Mouse (Mus musculus) frontal cortex, postnatal 10 days (tissue): ENCODE measurements around the gene Hesx1.
A peak's percentile ranks its signal among the peaks of the same experiment; 100 is the strongest.

Experiments
- DNase-seq, 2 experiments: peaks; one replicate each; pipeline ENCODE4 v3.0.0; 2022; ENCODE audit warnings: low spot score in 2 of 2, mixed read lengths in 1 of 2

The Hesx1 gene

DNA sequence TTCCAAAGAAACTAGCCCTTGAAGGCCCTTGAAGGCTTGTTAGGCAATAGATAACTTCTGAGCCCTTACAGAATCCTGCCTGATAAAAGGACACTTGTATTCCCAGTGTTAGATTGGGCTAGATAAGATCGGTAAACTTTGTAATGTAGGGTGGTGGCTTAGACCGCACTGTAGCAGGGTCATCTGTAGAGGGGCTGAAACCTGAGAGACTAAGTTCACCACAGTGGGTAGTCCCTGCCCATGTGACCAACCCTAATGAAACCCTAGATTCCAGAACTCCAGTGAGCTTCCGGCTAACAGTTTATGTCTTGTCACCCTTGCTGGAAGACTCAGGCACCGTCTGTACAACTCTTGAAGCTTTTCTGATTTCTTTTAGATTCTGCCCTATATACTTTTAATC, 19.4 kb downstream of the Hesx1 start:
- DNase-seq = no peak

DNA sequence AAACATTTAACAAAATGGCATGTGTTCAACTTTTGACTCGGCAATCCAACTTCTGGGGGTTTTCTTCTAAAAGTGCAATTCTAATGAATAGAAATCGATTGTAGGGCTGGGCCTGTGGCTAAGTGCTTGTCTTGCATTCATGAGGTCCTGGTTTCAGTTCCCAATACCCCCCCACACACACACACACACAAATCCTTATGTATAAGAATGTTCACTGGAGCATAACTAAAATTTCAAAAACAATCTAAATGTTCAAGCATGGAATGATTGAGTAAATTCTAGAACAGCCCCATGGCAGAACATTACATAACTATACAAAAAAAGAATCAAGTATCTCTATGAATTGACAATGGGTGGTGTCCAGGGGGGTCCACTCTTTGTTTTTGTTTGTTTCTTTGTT, 23.7 kb downstream of the Hesx1 start:
- no peak for DNase-seq

DNA sequence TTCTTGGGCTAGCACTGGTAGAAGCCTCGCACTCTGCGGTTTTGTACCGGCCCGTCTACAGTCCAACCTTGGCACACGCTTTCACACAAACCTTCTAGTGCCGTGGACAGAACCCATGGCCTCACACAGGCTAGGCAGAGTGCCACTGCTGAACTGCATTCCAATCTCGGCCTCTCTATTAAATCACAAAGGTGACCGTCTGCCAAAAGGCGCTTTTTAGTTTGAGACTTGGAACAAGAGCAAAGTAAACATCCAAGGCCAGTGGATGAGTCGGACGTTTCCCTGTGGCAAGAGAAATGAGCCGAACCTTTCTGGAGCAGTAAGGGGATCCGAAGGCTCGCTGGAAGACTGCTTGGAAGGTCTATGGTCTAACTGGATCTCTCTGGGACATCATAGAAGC, 25.6 kb downstream of the Hesx1 start:
- DNase-seq = no peak

DNA sequence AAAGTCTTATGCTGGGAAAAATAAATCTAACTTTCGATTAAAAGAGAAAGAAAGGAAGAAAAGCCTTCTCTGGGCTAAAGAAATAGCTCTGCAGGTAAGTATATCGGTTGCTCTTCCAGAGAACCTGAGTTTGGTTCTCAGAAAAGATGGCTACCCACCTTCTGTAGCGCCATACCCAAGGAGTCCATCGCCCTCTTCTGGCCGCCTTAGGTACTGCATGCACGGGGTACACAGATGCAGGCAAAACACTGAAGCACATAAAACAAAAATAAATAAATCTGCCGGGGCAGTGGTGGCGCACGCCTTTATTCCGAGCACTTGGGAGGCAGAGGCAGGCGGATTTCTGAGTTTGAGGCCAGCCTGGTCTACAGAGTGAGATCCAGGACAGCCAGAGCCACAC, 28.7 kb downstream of the Hesx1 start:
- no peak for DNase-seq

DNA sequence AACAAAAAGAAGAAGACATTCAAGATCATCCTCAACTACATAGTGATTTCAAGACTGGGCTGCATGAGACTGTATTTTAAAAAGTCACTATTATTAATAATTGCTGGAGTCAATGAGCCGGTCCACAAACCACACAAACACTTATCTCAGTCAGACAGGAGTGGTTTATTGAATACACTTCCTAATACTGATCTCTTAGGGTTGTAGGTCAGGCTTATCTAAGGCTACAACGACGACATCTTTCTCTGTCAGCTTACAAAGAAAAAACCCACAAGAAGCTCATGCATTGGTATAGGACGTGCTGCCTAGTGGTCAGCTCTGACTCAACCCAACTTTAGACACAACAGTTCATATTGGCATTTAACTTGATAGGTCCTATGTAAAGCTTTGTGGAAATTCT, 30.4 kb downstream of the Hesx1 start:
- DNase-seq = no peak

DNA sequence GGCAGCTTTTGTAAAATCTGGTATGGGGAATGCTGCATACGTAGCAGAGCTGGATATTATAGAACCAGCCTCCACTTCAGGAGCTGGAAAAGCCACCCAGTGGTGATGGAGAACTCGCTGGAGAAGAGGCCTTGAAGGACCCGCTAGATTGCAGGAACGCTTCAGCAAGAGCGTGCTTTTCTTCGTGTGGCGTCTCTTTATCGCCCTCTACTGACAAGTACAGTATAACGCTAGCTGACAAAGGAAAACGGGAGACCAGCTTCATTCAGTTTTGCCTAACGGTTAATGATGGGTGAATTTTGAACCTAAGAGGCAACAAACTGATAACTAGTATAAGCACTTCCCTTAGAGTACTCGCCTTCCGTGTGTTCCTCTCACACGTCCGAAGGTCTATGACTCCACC, 35.6 kb downstream of the Hesx1 start:
- DNase-seq = peak; percentile 37 to 39

DNA sequence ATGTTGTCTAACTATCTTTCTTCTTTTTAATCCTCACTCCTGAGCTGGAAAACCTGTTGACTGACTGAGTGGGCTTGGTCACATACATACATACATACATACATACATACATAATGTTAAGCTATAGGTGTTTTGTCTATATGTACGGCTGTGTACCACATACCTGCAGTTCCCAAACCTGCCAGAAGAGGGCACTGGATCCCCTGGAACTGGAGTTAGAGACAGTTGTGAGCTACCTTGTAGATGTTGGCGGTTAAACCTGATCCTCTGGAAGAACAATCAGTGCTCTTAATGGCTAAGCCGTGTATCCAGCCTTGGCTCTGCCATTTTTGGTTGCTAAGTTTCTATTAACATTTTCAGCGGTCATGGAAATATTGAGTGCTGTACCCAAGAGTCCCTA, 36.9 kb downstream of the Hesx1 start:
- peak in 1 of 2 experiments; percentile 47 for DNase-seq

DNA sequence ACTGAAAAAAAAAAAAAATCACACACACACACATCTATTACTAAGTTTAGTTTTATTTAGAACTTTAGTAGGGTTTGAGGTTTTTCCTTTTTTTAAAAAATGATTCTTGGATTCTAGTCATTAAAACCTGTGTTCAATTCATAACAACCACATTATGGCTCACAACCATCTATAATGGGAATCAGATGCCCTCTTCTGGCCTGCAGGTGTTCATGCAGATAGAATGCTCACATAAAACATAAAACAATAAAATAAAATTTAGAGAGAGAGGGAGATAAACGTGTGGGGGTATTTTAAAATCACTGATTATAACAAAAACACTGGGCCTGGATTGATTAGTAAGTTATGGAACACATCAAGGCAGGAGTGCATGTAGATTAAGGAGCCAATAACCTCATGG, 43.3 kb downstream of the Hesx1 start:
- no peak for DNase-seq

DNA sequence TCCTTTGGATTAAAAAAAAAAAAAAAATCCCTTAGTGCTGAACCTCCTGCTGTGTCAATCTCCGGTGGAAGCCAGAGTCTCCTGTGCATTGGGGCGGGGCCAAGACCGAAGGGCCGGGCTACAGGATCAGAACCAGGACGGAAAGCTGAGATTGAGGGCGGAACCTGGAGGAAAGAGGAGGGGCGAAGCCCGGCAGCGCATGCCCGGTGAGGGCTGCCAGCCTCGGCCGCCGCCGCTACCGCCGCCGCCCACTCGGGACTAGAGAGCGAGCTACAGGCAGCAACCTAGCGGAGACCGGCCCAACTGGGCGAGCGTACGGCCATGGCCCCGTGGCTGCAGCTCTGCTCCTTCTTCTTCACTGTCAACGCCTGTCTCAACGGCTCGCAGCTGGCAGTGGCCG, 44.6 kb downstream of the Hesx1 start, which contains the start of gene Il17rd:
Gene Il17rd (plus strand): TSS at position 159 of the 400 bp plus-strand sequence.
- DNase-seq = peak; percentile 71 to 84

DNA sequence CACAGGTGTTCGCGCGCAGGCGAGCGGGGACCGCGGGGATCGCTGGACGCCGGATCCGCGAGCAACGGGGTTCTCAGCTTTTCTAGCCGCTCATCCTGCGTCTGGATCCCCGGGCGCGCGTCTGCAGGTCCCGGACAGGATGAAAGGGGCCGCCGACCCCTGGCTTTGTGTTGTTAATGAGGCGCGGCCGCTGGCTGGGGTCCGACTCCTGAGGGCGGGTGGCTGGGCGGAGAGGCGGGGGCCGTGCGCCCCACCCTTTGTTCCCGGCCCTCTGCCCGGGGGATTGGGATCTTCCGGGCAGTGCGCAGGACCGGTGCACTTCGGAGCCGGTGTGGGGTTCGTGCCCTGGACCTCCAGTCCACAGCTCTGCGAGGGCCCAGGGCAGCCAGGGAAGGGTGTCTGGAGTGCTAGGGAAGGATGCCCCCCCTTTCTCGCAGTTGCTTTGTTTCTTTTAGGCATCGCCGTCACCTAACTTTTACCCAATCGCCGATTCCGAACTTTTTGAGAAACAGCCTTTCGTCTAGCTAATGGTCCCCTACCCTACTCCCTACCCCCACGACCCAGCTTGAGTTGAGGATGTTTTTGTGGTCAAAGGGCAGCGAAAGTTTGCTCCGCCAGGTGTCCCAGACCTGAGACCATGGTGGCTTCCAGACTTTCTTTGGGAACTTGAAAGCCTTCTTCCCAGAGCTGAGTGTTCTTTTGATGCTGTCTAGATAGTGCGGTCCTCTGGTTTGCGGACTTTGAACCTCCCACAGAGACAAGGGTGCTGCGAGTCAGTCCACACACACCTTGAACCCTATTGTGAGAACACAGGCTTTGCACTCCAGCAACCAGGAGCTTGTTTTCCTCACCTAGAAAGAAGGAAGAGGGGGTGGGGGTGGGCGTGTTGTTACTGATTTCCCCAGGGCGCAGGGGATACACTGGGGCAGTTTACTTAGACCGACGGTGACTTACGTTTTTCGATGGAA, 45.3 kb downstream of the Hesx1 start:
- DNase-seq = peak in 1 of 2 experiments; percentile 30

DNA sequence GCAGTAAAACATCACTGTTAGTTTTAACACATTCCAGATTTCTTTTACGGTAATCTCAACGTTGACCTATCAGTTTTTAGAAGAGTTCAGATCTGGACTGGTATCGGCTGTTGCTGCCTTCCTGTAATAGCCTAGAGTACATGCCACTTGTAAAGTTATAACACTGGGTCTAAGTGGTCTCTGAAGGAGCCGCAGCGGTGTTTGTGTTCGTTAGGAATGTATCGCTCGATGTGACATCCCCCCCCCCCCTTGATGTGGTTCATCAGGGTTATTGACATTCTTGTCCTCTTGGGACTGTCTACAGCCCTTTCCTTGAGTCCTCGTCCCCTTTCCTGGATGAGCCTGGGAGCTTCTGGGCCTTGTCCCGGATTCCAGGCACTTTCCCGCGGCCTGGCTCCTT, 46.2 kb downstream of the Hesx1 start:
- DNase-seq = no peak

DNA sequence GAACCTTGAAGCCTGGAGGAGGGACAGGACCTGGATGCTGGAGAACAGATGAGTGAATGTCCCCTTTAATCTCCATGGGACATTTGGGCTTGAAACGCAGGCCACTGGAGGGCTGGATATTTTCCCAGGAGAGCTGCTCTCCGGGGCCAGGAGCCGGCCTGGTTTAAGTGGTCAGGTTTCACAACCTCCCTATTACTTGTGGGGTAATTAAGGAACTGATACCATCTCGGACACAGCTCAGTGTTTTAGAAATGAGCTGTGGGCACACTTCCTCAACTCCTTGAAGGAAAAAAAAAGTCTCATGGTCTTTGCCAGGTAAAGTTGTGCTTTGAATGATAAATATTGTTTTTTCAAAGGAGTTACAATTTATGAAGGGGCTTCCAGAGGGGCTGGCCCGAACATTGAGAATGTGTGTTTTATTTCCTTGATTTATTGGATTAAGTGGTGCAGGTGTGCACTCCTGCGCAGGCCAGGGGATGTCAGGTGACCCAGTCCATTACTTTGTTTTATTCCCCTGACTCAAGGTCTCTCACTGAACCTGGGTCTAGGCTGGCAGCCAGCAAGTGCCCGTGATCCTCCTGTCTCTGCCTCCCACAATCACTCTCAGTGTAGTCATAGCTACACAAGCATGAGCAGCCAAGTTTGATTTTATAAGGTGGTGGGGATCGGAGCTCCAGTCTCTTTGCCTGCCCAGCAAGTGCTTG, 48.2 kb downstream of the Hesx1 start:
- DNase-seq = no peak

DNA sequence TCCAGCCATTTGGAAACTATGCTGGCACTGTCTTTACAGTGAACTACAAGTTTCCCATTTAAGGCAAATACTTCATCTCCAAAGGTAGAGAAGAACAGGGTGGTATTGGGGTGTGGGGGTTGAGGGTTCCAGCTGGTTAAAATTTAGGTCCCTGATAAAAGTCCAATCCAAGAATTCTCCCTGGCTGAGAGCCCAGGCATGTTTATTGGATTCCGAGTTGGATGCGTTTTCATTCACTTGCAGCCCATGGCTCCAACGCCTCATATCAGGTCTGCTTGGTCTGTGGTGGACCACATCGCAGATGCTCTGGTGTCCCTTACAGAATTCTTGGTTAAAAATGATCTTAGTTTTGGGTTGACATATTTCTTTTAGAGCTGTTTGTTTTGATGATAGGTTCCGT, 49.2 kb downstream of the Hesx1 start:
- no peak for DNase-seq

DNA sequence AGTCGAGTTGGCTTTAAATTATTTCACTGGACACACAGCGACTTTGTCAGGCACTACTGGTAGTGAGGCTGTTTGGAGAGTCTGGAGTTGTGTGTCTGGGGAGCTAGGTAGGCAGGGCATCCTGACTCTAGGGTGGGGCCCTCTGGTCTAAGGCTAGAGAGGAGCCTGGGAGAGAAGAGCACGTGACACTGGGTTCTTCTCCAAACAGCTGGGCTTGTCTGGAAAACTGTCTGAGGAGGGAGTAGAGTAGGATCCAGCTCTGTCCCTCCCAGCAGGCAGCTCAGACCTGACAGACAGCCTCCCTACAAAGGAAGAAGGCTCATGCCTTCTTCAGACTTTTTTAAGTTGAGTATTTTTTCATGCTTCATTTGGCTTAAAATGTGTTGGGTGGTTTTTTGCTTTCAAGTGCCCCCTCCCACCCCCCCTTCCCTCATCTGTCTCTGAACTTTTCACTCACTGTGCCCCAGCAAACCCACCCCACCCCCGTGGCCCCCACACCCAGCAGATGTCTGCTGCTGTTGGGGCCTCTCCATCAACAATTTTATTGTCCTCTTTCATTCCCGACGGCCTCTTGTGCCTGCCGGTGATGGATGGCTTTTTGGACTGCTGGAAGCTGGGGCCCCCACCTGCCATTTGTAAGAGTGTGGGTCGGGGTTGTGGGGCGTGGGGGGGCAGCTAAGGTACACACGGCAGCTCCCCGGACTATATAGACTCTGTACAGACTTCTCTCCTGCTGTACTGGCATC, 50.2 kb downstream of the Hesx1 start:
- no peak for DNase-seq

DNA sequence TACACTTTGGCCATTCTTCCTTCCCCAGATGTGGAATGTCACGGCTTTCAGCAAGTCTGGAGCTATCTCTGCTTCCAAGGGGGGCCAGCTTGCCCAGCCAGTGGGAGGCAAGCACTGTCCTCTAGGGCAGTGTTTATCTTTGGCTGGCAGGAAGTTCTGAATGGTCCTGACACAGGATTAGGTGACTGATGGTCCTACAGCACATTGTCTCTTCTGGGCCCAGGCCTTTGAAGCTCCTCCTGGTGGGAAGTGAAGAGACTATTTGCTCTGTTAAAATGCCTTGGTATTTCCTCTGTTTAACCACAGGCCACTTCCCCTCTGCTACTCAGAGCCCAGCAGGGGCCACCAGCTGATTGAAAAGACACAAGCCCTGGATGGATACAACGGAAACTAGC, 50.7 kb downstream of the Hesx1 start:
- no peak for DNase-seq

DNA sequence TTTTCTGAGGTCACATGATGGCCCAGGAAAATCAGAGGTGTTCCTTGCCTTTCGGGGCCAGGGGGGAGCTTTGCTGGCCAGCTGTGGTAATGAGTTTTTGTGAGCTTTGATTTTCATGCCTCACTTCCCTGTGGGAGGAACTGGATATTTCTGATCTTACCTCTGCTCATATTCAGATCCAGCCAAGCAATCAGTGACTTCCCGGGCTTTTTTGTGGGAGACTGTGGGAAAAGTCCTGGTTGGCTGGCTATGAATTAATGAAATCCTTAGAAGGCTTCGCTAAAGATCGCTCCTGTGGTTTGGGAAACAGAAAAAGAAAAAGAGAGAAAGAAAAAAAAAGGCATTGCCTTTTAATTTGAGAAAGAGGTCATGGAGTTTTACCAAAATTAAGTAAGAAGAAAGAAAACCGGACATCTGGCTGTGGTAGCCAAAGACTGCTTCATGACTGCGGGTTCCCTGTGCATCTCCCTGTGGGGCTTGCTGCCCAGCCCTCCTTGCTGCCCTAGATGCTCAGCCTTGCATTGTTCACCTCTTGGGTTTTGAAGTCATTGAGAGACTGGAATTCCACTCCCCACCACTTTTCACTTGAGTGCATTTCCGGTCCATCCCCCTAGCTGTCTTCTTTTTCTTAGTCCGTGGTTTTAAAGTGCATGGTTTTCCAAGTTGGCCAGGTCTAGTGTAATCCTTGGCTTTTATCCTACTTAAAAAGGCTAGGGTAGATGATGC, 54.2 kb downstream of the Hesx1 start:
- no peak for DNase-seq

DNA sequence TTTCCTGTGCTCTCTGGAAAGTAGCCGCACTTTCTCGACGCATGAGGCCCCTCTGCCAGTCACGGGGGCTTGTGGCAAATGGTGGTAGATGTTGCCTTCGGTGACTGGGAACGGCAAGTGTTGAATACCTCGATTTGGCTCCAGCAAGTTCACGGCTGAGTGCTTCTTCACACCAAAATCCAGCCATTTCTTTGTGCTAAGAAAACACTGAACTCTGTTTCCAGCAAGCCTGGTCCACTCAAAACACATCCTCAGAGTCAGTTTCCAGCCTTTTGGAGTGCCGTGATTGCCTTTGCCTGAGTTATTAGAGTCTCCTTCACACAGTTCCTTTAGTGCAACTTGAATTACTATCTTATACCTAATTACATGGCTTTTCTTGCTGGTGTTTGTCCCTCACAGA, 55.8 kb downstream of the Hesx1 start:
- no peak for DNase-seq

DNA sequence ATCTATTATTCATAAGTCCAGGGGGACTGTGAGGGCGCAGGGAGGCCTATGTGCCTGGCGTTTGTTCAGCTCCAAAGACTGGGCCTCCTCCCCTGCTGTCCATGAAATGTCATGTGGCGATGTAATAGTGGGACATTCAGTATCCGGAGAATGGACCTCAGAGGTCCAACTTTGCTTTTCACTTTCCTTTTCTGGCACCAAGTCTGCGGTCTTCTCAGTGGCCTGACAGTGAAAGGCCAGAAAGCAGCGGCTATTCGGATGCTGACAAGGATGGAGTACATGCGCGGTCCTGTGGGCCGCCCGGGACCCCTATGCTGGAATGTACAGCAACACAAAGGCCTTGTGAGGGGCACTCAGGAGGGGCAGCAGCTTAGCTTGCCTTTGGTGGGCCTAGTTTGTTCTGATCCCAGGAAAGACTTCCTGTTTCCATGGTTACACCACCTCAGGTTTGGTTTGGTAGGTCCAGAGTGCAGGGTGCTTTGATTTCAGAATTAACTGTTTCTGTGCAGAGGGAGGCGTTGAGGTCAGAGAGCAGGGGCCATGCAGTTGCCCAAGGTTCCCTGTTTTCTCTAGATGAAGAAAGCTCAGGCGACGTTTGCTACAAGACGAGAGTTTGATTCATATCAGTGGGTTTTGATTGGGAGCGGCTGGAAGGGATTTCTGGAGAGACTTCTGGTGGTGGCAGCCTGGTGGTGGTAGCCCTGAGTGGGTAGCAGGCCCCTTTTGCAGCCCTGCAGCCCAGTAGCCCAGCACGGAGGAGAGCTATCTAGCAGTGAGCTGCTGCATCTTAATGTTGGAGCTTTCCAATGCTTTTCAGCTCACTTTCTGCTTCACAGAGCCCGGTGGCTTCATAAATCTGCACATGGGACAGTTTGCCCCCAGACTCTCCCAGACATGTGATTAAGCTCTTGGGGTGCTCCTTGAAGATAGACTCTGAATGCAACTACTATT, 56.6 kb downstream of the Hesx1 start:
- DNase-seq = no peak

DNA sequence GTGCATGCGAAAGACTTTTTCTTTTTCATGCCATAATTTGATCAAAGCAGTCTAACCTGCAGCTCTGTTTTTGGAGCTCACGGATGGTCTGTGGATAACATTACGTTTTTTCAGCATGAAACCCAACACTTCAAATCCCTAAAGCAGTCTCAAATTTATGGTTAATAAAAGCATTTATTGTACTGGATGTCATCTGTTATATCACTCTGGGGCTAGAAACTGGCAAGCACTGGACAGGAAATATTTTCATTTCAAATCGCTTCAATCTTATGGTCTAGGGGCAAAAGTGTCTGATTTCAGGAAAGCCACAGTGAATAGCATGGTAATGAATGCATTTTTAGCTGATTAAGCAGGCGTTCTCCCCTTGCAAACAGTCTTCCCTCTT, 57.3 kb downstream of the Hesx1 start:
- DNase-seq = no peak
